Mouse (Mus musculus) urinary bladder, adult 2 months (tissue): ENCODE data around the gene Lancl2. TPM values are rescaled to one million over a fixed set of nuclear protein-coding genes. Genes with fewer than 3 reads are reported as not detected.

Source experiments
- DNase-seq: peaks from one replicate; pipeline ENCODE4 v3.0.0; 2022; ENCODE audit warnings: low spot score
- polyA plus RNA-seq: library from polyadenylated mRNA; depleted of rRNA; stranded (reverse); fragments of >200 nt; gene quantifications from 2 replicates; pipeline ENCODE4 v1.2.3, GENCODE M21; 2012; rRNA removed

Lancl2 gene
- polyA plus RNA-seq, 1 experiment = 8.7 TPM

- no peak for DNase-seq
Observed at GRCm38 (mm10) chr6:57767112-57767868, 65.0 kb downstream of the Lancl2 start.

GRCm38 (mm10) chr6:57768948-57769525 is 66.7 kb downstream of the Lancl2 start:
- no peak for DNase-seq

GRCm38 (mm10) chr6:57770467-57771190 is 68.3 kb downstream of the Lancl2 start:
- no peak for DNase-seq

DNA sequence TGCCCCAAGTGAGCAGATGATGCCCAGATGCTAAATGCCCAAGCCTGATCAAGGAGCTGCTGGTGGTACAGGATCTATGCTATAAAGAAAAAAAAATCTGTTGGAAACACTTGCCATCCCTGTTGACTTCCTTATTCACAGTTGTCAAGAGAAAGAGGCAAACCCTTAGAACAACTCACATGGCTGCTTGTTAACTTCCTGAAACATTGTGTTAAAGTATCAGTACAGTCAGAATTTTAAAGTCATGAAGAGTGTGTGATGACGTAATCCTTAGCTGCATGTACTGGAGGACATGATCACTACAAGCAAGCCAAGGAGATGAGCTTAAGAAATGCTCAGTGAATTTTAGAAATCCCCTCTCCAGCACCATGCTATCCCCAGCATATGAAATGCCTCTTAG is 71.5 kb downstream of the Lancl2 start:
- no peak for DNase-seq

- DNase-seq = no peak
Observed at GRCm38 (mm10) chr6:57780359-57780758, 78.0 kb downstream of the Lancl2 start.

DNA sequence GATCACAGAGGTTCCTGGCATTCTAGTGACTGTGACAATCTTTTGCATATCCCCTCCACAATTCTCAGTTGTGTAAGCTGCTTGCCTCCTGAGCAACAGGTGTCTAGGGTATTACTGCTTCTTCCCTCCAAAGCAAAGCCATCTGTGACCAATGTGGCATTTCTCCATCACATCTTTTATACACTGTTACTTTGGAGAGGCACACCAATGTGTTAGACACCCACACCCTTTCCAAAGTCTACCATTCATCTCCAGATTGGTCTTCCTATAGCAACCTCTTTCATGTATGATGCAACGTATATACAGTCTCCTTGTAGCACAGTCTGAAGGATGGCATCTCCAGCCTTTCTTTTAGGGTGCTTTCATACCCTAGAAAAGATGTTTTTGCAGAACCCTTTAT is 80.3 kb downstream of the Lancl2 start:
- DNase-seq = no peak

DNA sequence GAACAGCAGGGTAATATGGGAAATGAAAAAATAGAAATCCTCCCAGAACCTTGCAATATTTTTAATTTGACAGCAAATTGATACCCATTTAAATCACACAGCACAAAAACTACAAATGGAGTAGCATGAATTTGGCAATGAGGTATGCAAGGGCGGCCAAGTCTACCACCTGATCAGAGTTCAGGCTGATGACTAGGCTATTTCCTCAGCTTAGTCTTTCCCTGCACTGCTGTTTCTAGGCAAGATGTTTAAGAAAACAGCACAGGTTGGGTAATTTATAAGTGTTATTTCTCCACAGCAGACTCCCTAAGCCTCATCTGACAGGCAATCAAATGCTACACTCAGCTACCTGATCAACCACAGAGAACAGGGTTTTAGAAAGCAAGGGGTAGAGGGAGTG is 81.9 kb downstream of the Lancl2 start:
- DNase-seq = no peak

- DNase-seq = no peak
Observed at GRCm38 (mm10) chr6:57787376-57787775, 85.0 kb downstream of the Lancl2 start.

Other genes with a start within 250 kb of the Lancl2 start
- gene Ppm1k, start 167.1 kb upstream of the Lancl2 start, polyA plus RNA-seq = 7.0 and 7.7 TPM in 2 replicates
- gene Herc6, start 121.5 kb upstream of the Lancl2 start, polyA plus RNA-seq = 5.7 and 6.4 TPM in 2 replicates
- gene Pyurf, start 10.5 kb upstream of the Lancl2 start, polyA plus RNA-seq = 21.0 and 22.2 TPM in 2 replicates
- 25.2 and 28.7 TPM in 2 replicates for gene Vopp1, start 122.6 kb downstream of the Lancl2 start, polyA plus RNA-seq
- gene Vmn1r21, start 147.8 kb downstream of the Lancl2 start, polyA plus RNA-seq = not detected in 2 replicates
- gene Vmn1r22, start 205.5 kb downstream of the Lancl2 start, polyA plus RNA-seq = not detected in 2 replicates
- gene Vmn1r23, start 224.3 kb downstream of the Lancl2 start, polyA plus RNA-seq = not detected in 2 replicates